Mouse (Mus musculus): ENCODE results near the gene Ube2m. TPM values are rescaled to one million over a fixed set of nuclear protein-coding genes. Genes with fewer than 3 reads are reported as not detected.

The Ube2m gene
- polyA plus RNA-seq, 1 experiment = 171 TPM

- H3K4me1 ChIP-seq (ENCODE audit: control insufficient read depth, insufficient read depth, low read length) = peaks cover 11% of the 10 kb centered on the region
- no peak overlapping the region for H3K4me3 ChIP-seq (ENCODE audit: insufficient read depth, low read length)
- no peak overlapping the region for H3K27ac ChIP-seq (ENCODE audit: insufficient read depth, low read depth, low read length)
- TF ChIP-seq CTCF (IDR thresholded peaks at IDR 0.05; ENCODE audit: low read depth, low read length) (no peak), POLR2A (IDR thresholded peaks at IDR 0.05; ENCODE audit: borderline replicate concordance, low read depth, low read length) (no peak)
Observed at GRCm38 (mm10) chr7:13006011-13006410, 32.1 kb downstream of the Ube2m start.

- no peaks in the 10 kb centered on the region for H3K4me1 ChIP-seq (ENCODE audit: control insufficient read depth, insufficient read depth, low read length)
- H3K4me3 ChIP-seq (ENCODE audit: insufficient read depth, low read length) = no peak overlapping the region
- TF ChIP-seq CTCF (IDR thresholded peaks at IDR 0.05; ENCODE audit: low read depth, low read length) (no peak), POLR2A (IDR thresholded peaks at IDR 0.05; ENCODE audit: borderline replicate concordance, low read depth, low read length) (no peak)
- H3K27ac ChIP-seq (ENCODE audit: insufficient read depth, low read depth, low read length) = no peak overlapping the region
Observed at GRCm38 (mm10) chr7:13003380-13003779, 34.7 kb downstream of the Ube2m start.

- Histone ChIP-seq H3K27ac (ENCODE audit: insufficient read depth, low read depth, low read length) (no peak overlapping the region), H3K4me1 (ENCODE audit: control insufficient read depth, insufficient read depth, low read length) (no peaks in the 10 kb centered on the region), H3K4me3 (ENCODE audit: insufficient read depth, low read length) (no peak overlapping the region)
- TF ChIP-seq POLR2A (IDR thresholded peaks at IDR 0.05; ENCODE audit: borderline replicate concordance, low read depth, low read length) (no peak), CTCF (IDR thresholded peaks at IDR 0.05; ENCODE audit: low read depth, low read length) (no peak)
Observed at GRCm38 (mm10) chr7:13001584-13001983, 36.5 kb downstream of the Ube2m start.

GRCm38 (mm10) chr7:12998851-12999250, 39.2 kb downstream of the Ube2m start, which contains the start of gene Trim28:
TSS of gene Trim28 (plus strand) at chr7:12999114.
- TF ChIP-seq POLR2A (IDR thresholded peaks at IDR 0.05; ENCODE audit: borderline replicate concordance, low read depth, low read length) (no peak), CTCF (IDR thresholded peaks at IDR 0.05; ENCODE audit: low read depth, low read length) (no peak)
- Histone ChIP-seq H3K4me1 (ENCODE audit: control insufficient read depth, insufficient read depth, low read length) (no peaks in the 10 kb centered on the region), H3K27ac (ENCODE audit: insufficient read depth, low read depth, low read length) (no peak within 1 kb of the TSS), H3K4me3 (ENCODE audit: insufficient read depth, low read length) (no peak within 1 kb of the TSS)

- no peak for TF ChIP-seq POLR2A (IDR thresholded peaks at IDR 0.05; ENCODE audit: borderline replicate concordance, low read depth, low read length)
- TF ChIP-seq CTCF (IDR thresholded peaks at IDR 0.05; ENCODE audit: low read depth, low read length) = no peak
- H3K27ac ChIP-seq (ENCODE audit: insufficient read depth, low read depth, low read length) = no peak within 1 kb of the TSS
- H3K4me3 ChIP-seq (ENCODE audit: insufficient read depth, low read length) = no peak within 1 kb of the TSS
- H3K4me1 ChIP-seq (ENCODE audit: control insufficient read depth, insufficient read depth, low read length) = no peaks in the 10 kb centered on the region
Observed at GRCm38 (mm10) chr7:12998053-12998452, 40.0 kb downstream of the Ube2m start, which contains the start of gene Slc27a5. TSS of gene Slc27a5 (minus strand) at chr7:12998192.

GRCm38 (mm10) chr7:12997230-12997629, 40.8 kb downstream of the Ube2m start:
- H3K4me3 ChIP-seq (ENCODE audit: insufficient read depth, low read length) = no peak overlapping the region
- TF ChIP-seq CTCF (IDR thresholded peaks at IDR 0.05; ENCODE audit: low read depth, low read length) (no peak), POLR2A (IDR thresholded peaks at IDR 0.05; ENCODE audit: borderline replicate concordance, low read depth, low read length) (no peak)
- H3K27ac ChIP-seq (ENCODE audit: insufficient read depth, low read depth, low read length) = no peak overlapping the region
- no peaks in the 10 kb centered on the region for H3K4me1 ChIP-seq (ENCODE audit: control insufficient read depth, insufficient read depth, low read length)

GRCm38 (mm10) chr7:12995862-12996261, 42.2 kb downstream of the Ube2m start:
- Histone ChIP-seq H3K27ac (ENCODE audit: insufficient read depth, low read depth, low read length) (no peak overlapping the region), H3K4me1 (ENCODE audit: control insufficient read depth, insufficient read depth, low read length) (peaks cover 4% of the 10 kb centered on the region), H3K4me3 (ENCODE audit: insufficient read depth, low read length) (no peak overlapping the region)
- TF ChIP-seq CTCF (IDR thresholded peaks at IDR 0.05; ENCODE audit: low read depth, low read length) (no peak), POLR2A (IDR thresholded peaks at IDR 0.05; ENCODE audit: borderline replicate concordance, low read depth, low read length) (no peak)

GRCm38 (mm10) chr7:12993148-12993547, 44.9 kb downstream of the Ube2m start:
- H3K4me1 ChIP-seq (ENCODE audit: control insufficient read depth, insufficient read depth, low read length) = peaks cover 10% of the 10 kb centered on the region
- H3K27ac ChIP-seq (ENCODE audit: insufficient read depth, low read depth, low read length) = no peak overlapping the region
- H3K4me3 ChIP-seq (ENCODE audit: insufficient read depth, low read length) = no peak overlapping the region
- TF ChIP-seq POLR2A (IDR thresholded peaks at IDR 0.05; ENCODE audit: borderline replicate concordance, low read depth, low read length) (no peak), CTCF (IDR thresholded peaks at IDR 0.05; ENCODE audit: low read depth, low read length) (no peak)

- TF ChIP-seq CTCF (IDR thresholded peaks at IDR 0.05; ENCODE audit: low read depth, low read length) = no peak
- no peak for TF ChIP-seq POLR2A (IDR thresholded peaks at IDR 0.05; ENCODE audit: borderline replicate concordance, low read depth, low read length)
- Histone ChIP-seq H3K4me3 (ENCODE audit: insufficient read depth, low read length) (no peak overlapping the region), H3K27ac (ENCODE audit: insufficient read depth, low read depth, low read length) (no peak overlapping the region), H3K4me1 (ENCODE audit: control insufficient read depth, insufficient read depth, low read length) (peaks cover 19% of the 10 kb centered on the region)
Observed at GRCm38 (mm10) chr7:12992222-12992621, 45.9 kb downstream of the Ube2m start.

GRCm38 (mm10) chr7:12987409-12988189, 50.5 kb downstream of the Ube2m start:
- H3K4me3 ChIP-seq (ENCODE audit: insufficient read depth, low read length) = no peak overlapping the region
- H3K4me1 ChIP-seq (ENCODE audit: control insufficient read depth, insufficient read depth, low read length) = peaks cover 24% of the 10 kb centered on the region
- H3K27ac ChIP-seq (ENCODE audit: insufficient read depth, low read depth, low read length) = peak overlapping the region; percentile 67
- TF ChIP-seq CTCF (IDR thresholded peaks at IDR 0.05; ENCODE audit: low read depth, low read length) (no peak), POLR2A (IDR thresholded peaks at IDR 0.05; ENCODE audit: borderline replicate concordance, low read depth, low read length) (no peak)

Data from bone marrow macrophage, adult 2 months (primary cell).